Comparison of ENCODE assay signal across 8 mouse cellular contexts in genomic region chr19:4304871-4305321, GRCm38 (mm10). TPM values are rescaled to one million over a fixed set of nuclear protein-coding genes. Genes with fewer than 3 reads are reported as not detected.
A peak's percentile ranks its signal among the peaks of the same experiment; 100 is the strongest.
DNase-seq lines count a peak whose midpoint lies in the region; ATAC-seq and TF ChIP-seq lines count a peak whose summit lies in the region.

No protein-coding gene starts in this region.

- no peaks in the 10 kb centered on the region for H3K27me3 ChIP-seq in kidney, embryonic 14.5 days (ENCODE audit: control insufficient read depth, insufficient read depth, low read length)
- no peaks in the 10 kb centered on the region for H3K27me3 ChIP-seq in embryonic facial prominence, embryonic 11.5 days (ENCODE audit: control insufficient read depth, insufficient read depth, low read length)
- H3K27me3 ChIP-seq in intestine, embryonic 15.5 days (replicated peaks) = no peaks in the 10 kb centered on the region
- no peaks in the 10 kb centered on the region for H3K27me3 ChIP-seq in midbrain, postnatal 0 days (ENCODE audit: insufficient read depth, low read length)

- DNase-seq in kidney, adult 9 months = no peak
- no peak for DNase-seq in embryonic facial prominence, embryonic 11.5 days (ENCODE audit: low spot score)
- no peak for DNase-seq in midbrain, postnatal 0 days (ENCODE audit: low spot score)
- DNase-seq in frontal cortex, postnatal 25 days (ENCODE audit: low spot score in 2 of 2) = no peak
- no peak for DNase-seq in frontal cortex, postnatal 10 days (ENCODE audit: low spot score in 2 of 2)
- no peak for DNase-seq in layer of hippocampus, postnatal 36 days

- no peak for TF ChIP-seq CTCF in midbrain, postnatal 0 days (IDR thresholded peaks at IDR 0.05)

- H3K4me1 ChIP-seq in kidney, embryonic 14.5 days (ENCODE audit: control insufficient read depth, insufficient read depth, low read length) = peaks cover 53% of the 10 kb centered on the region
- peaks cover 23% of the 10 kb centered on the region for H3K4me1 ChIP-seq in embryonic facial prominence, embryonic 11.5 days (ENCODE audit: control insufficient read depth, insufficient read depth, low read length)
- H3K4me1 ChIP-seq in intestine, embryonic 15.5 days (replicated peaks) = peaks cover 50% of the 10 kb centered on the region
- H3K4me1 ChIP-seq in midbrain, postnatal 0 days (ENCODE audit: insufficient read depth, low read length) = peaks cover 48% of the 10 kb centered on the region

- H3K27ac ChIP-seq in kidney, embryonic 14.5 days (ENCODE audit: low read depth, low read length) = no peak overlapping the region
- H3K27ac ChIP-seq in embryonic facial prominence, embryonic 11.5 days (replicated peaks; ENCODE audit: low read depth, low read length) = no peak overlapping the region
- H3K27ac ChIP-seq in intestine, embryonic 15.5 days = peak overlapping the region; percentile 89; the same call in 1 of the 2 replicates
- no peak overlapping the region for H3K27ac ChIP-seq in midbrain, postnatal 0 days (ENCODE audit: low read depth, low read length)

- H3K4me3 ChIP-seq in kidney, embryonic 14.5 days (ENCODE audit: low read length) = peak overlapping the region; percentile 98
- peak overlapping the region; percentile 96 for H3K4me3 ChIP-seq in embryonic facial prominence, embryonic 11.5 days (ENCODE audit: low read depth, low read length)
- H3K4me3 ChIP-seq in intestine, embryonic 15.5 days (replicated peaks) = peak overlapping the region; percentile 96
- H3K4me3 ChIP-seq in midbrain, postnatal 0 days (ENCODE audit: low read depth, low read length) = peak overlapping the region; percentile 89

- peak; percentile 20; the same call in 1 of the 2 replicates for ATAC-seq in kidney, embryonic 14.5 days (ENCODE audit: low FRiP score, low TSS enrichment)
- no peak for ATAC-seq in embryonic facial prominence, embryonic 11.5 days (replicated peaks; ENCODE audit: insufficient number of reproducible peaks, low FRiP score, low TSS enrichment, low read depth)
- ATAC-seq in intestine, embryonic 15.5 days = no peak
- 0 out of 2 replicates have a peak, but pooled peaks have one; percentile 14 for ATAC-seq in midbrain, postnatal 0 days (ENCODE audit: low FRiP score)

- 53% methylated on average over 4 of the region's 4 CpGs for WGBS in kidney, embryonic 14.5 days
- 53% methylated on average over 4 of the region's 4 CpGs for WGBS in embryonic facial prominence, embryonic 11.5 days
- 39% methylated on average over 4 of the region's 4 CpGs for WGBS in intestine, embryonic 15.5 days
- 63% methylated on average over 4 of the region's 4 CpGs for WGBS in midbrain, postnatal 0 days

- H3K9me3 ChIP-seq in kidney, embryonic 14.5 days (ENCODE audit: control insufficient read depth, low read length) = no peaks in the 10 kb centered on the region
- no peaks in the 10 kb centered on the region for H3K9me3 ChIP-seq in embryonic facial prominence, embryonic 11.5 days (replicated peaks; ENCODE audit: control insufficient read depth, low read length)
- H3K9me3 ChIP-seq in intestine, embryonic 15.5 days = no peaks in the 10 kb centered on the region
- no peaks in the 10 kb centered on the region for H3K9me3 ChIP-seq in midbrain, postnatal 0 days (ENCODE audit: low read length)

- no peaks in the 10 kb centered on the region for H3K36me3 ChIP-seq in kidney, embryonic 14.5 days (ENCODE audit: control insufficient read depth, insufficient read depth, low read length)
- no peaks in the 10 kb centered on the region for H3K36me3 ChIP-seq in embryonic facial prominence, embryonic 11.5 days (replicated peaks; ENCODE audit: control insufficient read depth, insufficient read depth, low read depth, low read length)
- H3K36me3 ChIP-seq in intestine, embryonic 15.5 days = no peaks in the 10 kb centered on the region
- H3K36me3 ChIP-seq in midbrain, postnatal 0 days (ENCODE audit: insufficient read depth, low read length) = no peaks in the 10 kb centered on the region

- H3K9ac ChIP-seq in kidney, embryonic 14.5 days (ENCODE audit: low read depth, low read length) = peak overlapping the region; percentile 96; the same call in 1 of the 2 replicates
- H3K9ac ChIP-seq in embryonic facial prominence, embryonic 11.5 days (replicated peaks; ENCODE audit: low read length) = no peak overlapping the region; the same call in 1 of the 2 replicates
- peak overlapping the region; percentile 97 for H3K9ac ChIP-seq in intestine, embryonic 15.5 days
- peak overlapping the region; percentile 99 for H3K9ac ChIP-seq in midbrain, postnatal 0 days (replicated peaks; ENCODE audit: low read length, poor library complexity, severe bottlenecking)

- peak overlapping the region; percentile 90 for H3K4me2 ChIP-seq in kidney, embryonic 14.5 days (replicated peaks; ENCODE audit: low read depth, low read length)
- H3K4me2 ChIP-seq in embryonic facial prominence, embryonic 11.5 days (ENCODE audit: low read depth, low read length) = peak overlapping the region; percentile 89
- peak overlapping the region; percentile 80 for H3K4me2 ChIP-seq in intestine, embryonic 15.5 days (replicated peaks)
- peak overlapping the region; percentile 92 for H3K4me2 ChIP-seq in midbrain, postnatal 0 days (ENCODE audit: low read depth, low read length, poor library complexity, severe bottlenecking)

RNA-seq across cellular contexts. Expression of gene Grk2, which starts 1.1 kb away (rescaled TPM):
- 17.7 and 17.8 TPM in 2 replicates for polyA plus RNA-seq in kidney, embryonic 14.5 days (2014; fragmentation: Nextera tagmentation; extraction: Ambion mirVana)
- polyA plus RNA-seq in embryonic facial prominence, embryonic 11.5 days (2014; fragmentation: Nextera tagmentation; extraction: Ambion mirVana) = 13.5 and 18.9 TPM in 2 replicates
- polyA plus RNA-seq in intestine, embryonic 15.5 days (2015; fragmentation: Nextera tagmentation; extraction: Ambion mirVana) = 18.2 and 18.3 TPM in 2 replicates
- 152 and 257 TPM in 2 replicates for total RNA-seq in midbrain, postnatal 0 days (2014; rRNA removed)
- polyA plus RNA-seq in midbrain, postnatal 0 days (2015; fragmentation: Nextera tagmentation; extraction: Ambion mirVana) = 27.0 and 29.6 TPM in 2 replicates
- 100 to 1,000 TPM; 195 to 208 TPM for total RNA-seq in layer of hippocampus, postnatal 36 days (2021)

RNA-seq across cellular contexts. Expression of gene Ankrd13d, which starts 22.0 kb away (rescaled TPM):
- polyA plus RNA-seq in kidney, embryonic 14.5 days (2014; fragmentation: Nextera tagmentation; extraction: Ambion mirVana) = 5.2 and 8.3 TPM in 2 replicates
- 5.6 and 6.4 TPM in 2 replicates for polyA plus RNA-seq in embryonic facial prominence, embryonic 11.5 days (2014; fragmentation: Nextera tagmentation; extraction: Ambion mirVana)
- 5.3 and 5.7 TPM in 2 replicates for polyA plus RNA-seq in intestine, embryonic 15.5 days (2015; fragmentation: Nextera tagmentation; extraction: Ambion mirVana)
- 92.2 and 106 TPM in 2 replicates for total RNA-seq in midbrain, postnatal 0 days (2014; rRNA removed)
- polyA plus RNA-seq in midbrain, postnatal 0 days (2015; fragmentation: Nextera tagmentation; extraction: Ambion mirVana) = 79.1 and 84.8 TPM in 2 replicates
- 10 to 100 TPM; 65.2 to 66.9 TPM for total RNA-seq in layer of hippocampus, postnatal 36 days (2021)

RNA-seq across cellular contexts. Expression of gene Ssh3, which starts 35.9 kb away (rescaled TPM):
- 10.7 and 13.0 TPM in 2 replicates for polyA plus RNA-seq in kidney, embryonic 14.5 days (2014; fragmentation: Nextera tagmentation; extraction: Ambion mirVana)
- polyA plus RNA-seq in embryonic facial prominence, embryonic 11.5 days (2014; fragmentation: Nextera tagmentation; extraction: Ambion mirVana) = 2.7 and 4.8 TPM in 2 replicates
- polyA plus RNA-seq in intestine, embryonic 15.5 days (2015; fragmentation: Nextera tagmentation; extraction: Ambion mirVana) = 22.2 and 24.8 TPM in 2 replicates
- 40.6 and 67.7 TPM in 2 replicates for total RNA-seq in midbrain, postnatal 0 days (2014; rRNA removed)
- polyA plus RNA-seq in midbrain, postnatal 0 days (2015; fragmentation: Nextera tagmentation; extraction: Ambion mirVana) = 18.6 and 20.7 TPM in 2 replicates
- 10 to 100 TPM; 53.4 to 59.5 TPM for total RNA-seq in layer of hippocampus, postnatal 36 days (2021)

Comparison
In these comparisons a context has a peak if more than half of its experiments do, and no peak if none do; other contexts are left out.
1. ATAC-seq: peak in kidney, embryonic 14.5 days (single experiment) and midbrain, postnatal 0 days (single experiment); none in embryonic facial prominence, embryonic 11.5 days (single experiment) and intestine, embryonic 15.5 days (single experiment).
2. Peak in every context shown above with its lines, with median percentiles within 50 percentile points of each other: H3K4me2 ChIP-seq and H3K4me3 ChIP-seq.